Mouse (Mus musculus): ENCODE results near the gene Daam2.

- TF ChIP-seq POLR2A (IDR thresholded peaks at IDR 0.05; ENCODE audit: low read depth, low read length), result no peak
- no peak for TF ChIP-seq CTCF (conservative IDR thresholded peaks at IDR 0.05; ENCODE audit: insufficient read depth, insufficient read length, low read depth, low read length)
These were observed 135.3 kb downstream of the Daam2 start for GRCm38 (mm10) chr17:49428751-49429415.
